Mouse (Mus musculus): ENCODE data around the gene D5Ertd579e. TPM values are rescaled to one million over a fixed set of nuclear protein-coding genes. Genes with fewer than 3 reads are reported as not detected.
A peak's percentile ranks its signal among the peaks of the same experiment; 100 is the strongest.

The D5Ertd579e gene
- polyA plus RNA-seq, 1 experiment from 2014 or later: 16.7 TPM

GRCm38 (mm10) chr5:36729086-36729473, 33.3 kb upstream of the D5Ertd579e start:
- Histone ChIP-seq H3K9me3 (no peaks in the 10 kb centered on the region), H3K27ac (no peak overlapping the region), H3K27me3 (replicated peaks) (no peaks in the 10 kb centered on the region), H3K4me2 (replicated peaks) (0 out of 2 replicates have a peak overlapping the region, but pooled peaks have one; percentile 6), H3K9ac (no peak overlapping the region), H3K4me1 (replicated peaks) (peaks cover 10% of the 10 kb centered on the region), H3K4me3 (replicated peaks) (no peak overlapping the region), H3K36me3 (no peaks in the 10 kb centered on the region)
- ATAC-seq: no peak
- WGBS: 80% methylated on average over 4 of the region's 4 CpGs

DNA sequence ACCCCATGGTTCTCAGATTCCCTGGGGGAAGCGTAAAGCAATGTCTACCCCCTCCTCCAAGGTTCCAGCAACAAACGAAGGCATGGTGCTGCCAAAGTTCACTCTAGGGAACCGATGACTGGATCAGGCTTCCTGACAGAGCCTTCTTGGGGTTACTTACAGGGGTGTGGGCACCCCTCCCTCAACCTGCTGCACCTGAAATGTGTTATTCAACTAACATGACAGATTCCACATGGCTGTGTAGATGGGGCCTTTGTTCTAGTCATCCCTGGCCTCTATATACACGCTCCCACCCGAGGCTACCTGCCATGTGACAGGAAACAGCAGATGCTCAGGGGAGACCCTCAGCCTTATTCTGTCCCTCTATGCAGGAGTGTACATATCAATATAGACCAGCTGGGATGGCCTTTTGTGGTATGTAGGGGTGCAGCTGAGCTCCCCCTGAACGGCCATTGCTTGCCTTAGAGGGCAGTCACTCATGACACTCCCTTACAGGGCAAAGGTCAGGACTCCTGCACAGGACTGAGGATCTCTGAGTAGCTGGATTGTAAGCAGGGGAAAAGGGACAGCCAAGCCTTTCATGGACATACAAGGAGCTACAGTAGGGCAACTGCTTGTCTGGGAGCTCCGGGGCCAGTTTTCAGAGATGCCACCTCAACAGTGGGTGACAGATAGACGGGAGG, 32.7 kb upstream of the D5Ertd579e start:
- H3K4me3 ChIP-seq (replicated peaks): no peak overlapping the region
- H3K4me2 ChIP-seq (replicated peaks): 0 out of 2 replicates have a peak overlapping the region, but pooled peaks have one; percentile 6
- no peaks in the 10 kb centered on the region for H3K27me3 ChIP-seq (replicated peaks)
- no peak overlapping the region for H3K9ac ChIP-seq
- H3K27ac ChIP-seq: no peak overlapping the region
- H3K36me3 ChIP-seq: no peaks in the 10 kb centered on the region
- ATAC-seq: no peak
- H3K9me3 ChIP-seq: no peaks in the 10 kb centered on the region
- H3K4me1 ChIP-seq (replicated peaks): peaks cover 10% of the 10 kb centered on the region
- 69% methylated on average over 8 of the region's 8 CpGs for WGBS

DNA sequence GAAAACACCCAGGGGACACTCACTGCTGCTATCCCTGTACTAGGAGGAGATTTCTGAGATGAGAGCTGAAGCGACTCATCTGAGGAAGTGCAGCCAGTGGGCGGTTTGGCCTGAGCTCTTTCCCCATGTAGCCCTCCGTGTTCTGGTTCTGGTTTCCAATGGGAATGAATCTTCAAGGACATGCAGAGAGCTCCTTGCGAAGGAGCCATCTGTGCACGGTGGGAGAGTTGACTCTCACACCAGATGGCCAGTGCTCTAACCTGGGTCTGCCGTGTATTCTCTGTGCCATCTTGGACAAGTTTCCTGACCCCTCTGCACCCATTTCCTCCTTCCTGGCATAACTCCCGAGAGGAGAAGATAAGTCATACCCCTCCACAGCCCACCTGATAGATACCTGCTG, 32.0 kb upstream of the D5Ertd579e start:
- Histone ChIP-seq H3K9me3 (no peaks in the 10 kb centered on the region), H3K9ac (no peak overlapping the region), H3K4me3 (replicated peaks) (no peak overlapping the region), H3K27me3 (replicated peaks) (no peaks in the 10 kb centered on the region), H3K27ac (no peak overlapping the region), H3K4me1 (replicated peaks) (peaks cover 10% of the 10 kb centered on the region), H3K36me3 (no peaks in the 10 kb centered on the region), H3K4me2 (replicated peaks) (no peak overlapping the region)
- WGBS: 78% methylated on average over 7 of the region's 7 CpGs
- ATAC-seq: no peak

GRCm38 (mm10) chr5:36727136-36727535, 31.3 kb upstream of the D5Ertd579e start:
- H3K9ac ChIP-seq: no peak overlapping the region
- peaks cover 10% of the 10 kb centered on the region for H3K4me1 ChIP-seq (replicated peaks)
- ATAC-seq: no peak
- no peaks in the 10 kb centered on the region for H3K36me3 ChIP-seq
- no peak overlapping the region for H3K4me3 ChIP-seq (replicated peaks)
- no peaks in the 10 kb centered on the region for H3K9me3 ChIP-seq
- H3K27me3 ChIP-seq (replicated peaks): no peaks in the 10 kb centered on the region
- no peak overlapping the region for H3K27ac ChIP-seq
- no peak overlapping the region for H3K4me2 ChIP-seq (replicated peaks)
- WGBS: 58% methylated on average over 2 of the region's 2 CpGs

GRCm38 (mm10) chr5:36726387-36726801, 30.6 kb upstream of the D5Ertd579e start:
- Histone ChIP-seq H3K4me1 (replicated peaks) (peaks cover 10% of the 10 kb centered on the region), H3K9me3 (no peaks in the 10 kb centered on the region), H3K4me3 (replicated peaks) (no peak overlapping the region), H3K36me3 (no peaks in the 10 kb centered on the region), H3K4me2 (replicated peaks) (peak overlapping the region; percentile 17), H3K9ac (no peak overlapping the region), H3K27ac (peak overlapping the region; percentile 60; the same call in 1 of the 2 replicates), H3K27me3 (replicated peaks) (no peaks in the 10 kb centered on the region)
- 40% methylated on average over 9 of the region's 9 CpGs for WGBS
- peak; percentile 87 for ATAC-seq

GRCm38 (mm10) chr5:36725861-36726260, 30.0 kb upstream of the D5Ertd579e start:
- Histone ChIP-seq H3K27ac (peak overlapping the region; percentile 60; the same call in 1 of the 2 replicates), H3K4me2 (replicated peaks) (peak overlapping the region; percentile 17; the same call in 1 of the 2 replicates)
- 43% methylated on average over 12 of the region's 12 CpGs for WGBS

GRCm38 (mm10) chr5:36724274-36724673, 28.4 kb upstream of the D5Ertd579e start:
- Histone ChIP-seq H3K4me2 (replicated peaks) (no peak overlapping the region), H3K9ac (no peak overlapping the region), H3K36me3 (no peaks in the 10 kb centered on the region), H3K9me3 (no peaks in the 10 kb centered on the region), H3K4me3 (replicated peaks) (no peak overlapping the region), H3K4me1 (replicated peaks) (peaks cover 9% of the 10 kb centered on the region), H3K27me3 (replicated peaks) (no peaks in the 10 kb centered on the region), H3K27ac (0 out of 2 replicates have a peak overlapping the region, but pooled peaks have one; percentile 13)
- WGBS: 53% methylated on average over 7 of the region's 7 CpGs
- ATAC-seq: peak; percentile 48

More at GRCm38 (mm10) chr5:36725861-36726260, 30.0 kb upstream of the D5Ertd579e start:
- no peak overlapping the region for H3K4me3 ChIP-seq (replicated peaks)
- no peak overlapping the region for H3K9ac ChIP-seq
- H3K27me3 ChIP-seq (replicated peaks): no peaks in the 10 kb centered on the region
- H3K4me1 ChIP-seq (replicated peaks): peaks cover 10% of the 10 kb centered on the region
- no peaks in the 10 kb centered on the region for H3K36me3 ChIP-seq
- peak; percentile 11 for ATAC-seq
- H3K9me3 ChIP-seq: no peaks in the 10 kb centered on the region

- H3K9me3 ChIP-seq: no peaks in the 10 kb centered on the region
- H3K4me3 ChIP-seq (replicated peaks): no peak overlapping the region
- H3K4me1 ChIP-seq (replicated peaks): peaks cover 4% of the 10 kb centered on the region
- H3K36me3 ChIP-seq: no peaks in the 10 kb centered on the region
- no peaks in the 10 kb centered on the region for H3K27me3 ChIP-seq (replicated peaks)
- H3K27ac ChIP-seq: no peak overlapping the region
- no peak overlapping the region for H3K9ac ChIP-seq
- 81% methylated on average over 9 of the region's 9 CpGs for WGBS
- ATAC-seq: no peak
- H3K4me2 ChIP-seq (replicated peaks): no peak overlapping the region
Measured at GRCm38 (mm10) chr5:36723356-36723755, 27.5 kb upstream of the D5Ertd579e start.

GRCm38 (mm10) chr5:36722415-36722856, 26.6 kb upstream of the D5Ertd579e start:
- H3K4me1 ChIP-seq (replicated peaks): peaks cover 4% of the 10 kb centered on the region
- H3K4me3 ChIP-seq (replicated peaks): no peak overlapping the region
- WGBS: 77% methylated on average over 6 of the region's 6 CpGs
- no peak overlapping the region for H3K27ac ChIP-seq
- H3K9ac ChIP-seq: no peak overlapping the region
- no peaks in the 10 kb centered on the region for H3K27me3 ChIP-seq (replicated peaks)
- no peak for ATAC-seq
- no peak overlapping the region for H3K4me2 ChIP-seq (replicated peaks)
- H3K9me3 ChIP-seq: no peaks in the 10 kb centered on the region
- no peaks in the 10 kb centered on the region for H3K36me3 ChIP-seq

DNA sequence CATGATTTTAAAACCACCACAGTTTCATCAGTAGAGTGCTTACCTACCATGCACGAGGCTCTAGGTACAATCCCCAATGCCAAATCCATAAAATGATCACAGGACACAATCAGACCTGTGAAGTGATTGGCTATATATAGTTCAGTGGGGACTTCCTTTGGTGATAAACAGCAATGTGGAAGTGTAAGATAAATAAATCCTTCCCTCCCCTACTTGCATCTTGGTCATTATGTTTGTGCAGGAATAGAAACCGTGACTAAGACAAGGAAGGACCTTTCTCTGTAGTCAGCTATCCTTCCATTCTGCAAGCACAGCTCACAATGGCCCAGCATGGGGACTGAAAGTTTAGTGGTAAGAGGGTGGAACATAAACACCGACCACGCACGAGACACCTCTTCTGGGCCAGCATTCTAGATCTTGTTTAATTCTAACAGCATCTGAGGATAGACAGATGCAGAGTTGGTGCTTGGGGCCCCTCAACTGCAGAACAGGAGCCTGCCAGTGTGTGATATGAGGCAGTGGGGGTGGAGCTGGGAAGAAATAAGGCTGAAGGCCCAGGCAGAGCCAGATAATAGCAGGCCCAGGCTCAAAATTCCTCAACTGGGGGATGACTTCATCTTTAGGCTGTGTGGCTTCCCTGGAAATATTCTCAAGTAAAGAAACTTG, 25.0 kb upstream of the D5Ertd579e start:
- Histone ChIP-seq H3K9ac (no peak overlapping the region), H3K36me3 (no peaks in the 10 kb centered on the region), H3K4me2 (replicated peaks) (no peak overlapping the region), H3K9me3 (no peaks in the 10 kb centered on the region), H3K27ac (no peak overlapping the region), H3K4me3 (replicated peaks) (no peak overlapping the region), H3K27me3 (replicated peaks) (no peaks in the 10 kb centered on the region), H3K4me1 (replicated peaks) (no peaks in the 10 kb centered on the region; the same call in 1 of the 2 replicates)
- WGBS: 53% methylated on average over 5 of the region's 5 CpGs
- ATAC-seq: peak; percentile 55; the same call in 1 of the 2 replicates

GRCm38 (mm10) chr5:36720219-36720618, 24.4 kb upstream of the D5Ertd579e start:
- H3K9me3 ChIP-seq: no peaks in the 10 kb centered on the region
- H3K27ac ChIP-seq: no peak overlapping the region
- H3K27me3 ChIP-seq (replicated peaks): no peaks in the 10 kb centered on the region
- no peak overlapping the region for H3K4me2 ChIP-seq (replicated peaks)
- 89% methylated on average over 5 of the region's 5 CpGs for WGBS
- ATAC-seq: no peak
- no peak overlapping the region for H3K4me3 ChIP-seq (replicated peaks)
- H3K36me3 ChIP-seq: no peaks in the 10 kb centered on the region
- no peak overlapping the region for H3K9ac ChIP-seq
- H3K4me1 ChIP-seq (replicated peaks): no peaks in the 10 kb centered on the region

DNA sequence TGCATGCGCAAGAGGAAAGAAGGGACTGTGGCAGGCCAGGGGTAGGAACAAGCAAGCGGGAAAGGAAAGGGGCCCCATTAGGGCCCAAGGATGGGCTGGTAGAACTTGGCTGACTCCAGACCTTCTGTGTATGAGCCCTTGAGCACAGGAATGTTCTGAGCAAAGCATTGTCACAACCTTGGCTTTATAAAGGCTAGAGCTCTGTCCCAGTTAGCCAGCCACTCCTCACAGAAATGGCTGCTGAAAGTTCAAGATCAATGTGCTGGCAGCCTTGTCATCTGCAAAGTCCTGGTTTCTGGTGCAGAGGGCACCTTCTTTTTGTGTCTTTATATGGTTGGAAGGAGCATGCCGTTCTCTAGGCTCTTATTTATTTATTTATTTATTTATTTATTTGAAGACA, 23.8 kb upstream of the D5Ertd579e start:
- Histone ChIP-seq H3K27ac (no peak overlapping the region), H3K27me3 (replicated peaks) (no peaks in the 10 kb centered on the region), H3K4me3 (replicated peaks) (no peak overlapping the region), H3K4me1 (replicated peaks) (0 out of 2 replicates have a peak, but pooled peaks cover 4% of the 10 kb centered on the region), H3K36me3 (no peaks in the 10 kb centered on the region), H3K9ac (no peak overlapping the region), H3K4me2 (replicated peaks) (no peak overlapping the region), H3K9me3 (no peaks in the 10 kb centered on the region)
- ATAC-seq: no peak
- 87% methylated on average over 3 of the region's 3 CpGs for WGBS
